Mouse (Mus musculus): ENCODE results near the gene Hist1h2bg. TPM values are rescaled to one million over a fixed set of nuclear protein-coding genes. Genes with fewer than 3 reads are reported as not detected.
A peak's percentile ranks its signal among the peaks of the same experiment; 100 is the strongest.

The Hist1h2bg gene
- polyA plus RNA-seq, 1 experiment from 2014 or later, result 0.36 TPM

- WGBS, result 54% methylated on average over 12 of the region's 12 CpGs
- Histone ChIP-seq H3K9me3 (replicated peaks; ENCODE audit: control insufficient read depth, low read length, poor library complexity, severe bottlenecking) (no peaks in the 10 kb centered on the region), H3K4me1 (ENCODE audit: control insufficient read depth, insufficient read depth, low read length) (peaks cover 13% of the 10 kb centered on the region), H3K27ac (ENCODE audit: low read length) (peak overlapping the region; percentile 89), H3K27me3 (ENCODE audit: control insufficient read depth, insufficient read depth, low read depth, low read length) (no peaks in the 10 kb centered on the region), H3K4me3 (ENCODE audit: low read depth, low read length) (peak overlapping the region; percentile 63), H3K36me3 (ENCODE audit: control insufficient read depth, insufficient read depth, low read length) (no peaks in the 10 kb centered on the region), H3K4me2 (ENCODE audit: low read length) (peak overlapping the region; percentile 99), H3K9ac (ENCODE audit: low read depth, low read length) (peak overlapping the region; percentile 70)
- no peak for ATAC-seq
These were observed 49.0 kb downstream of the Hist1h2bg start for GRCm38 (mm10) chr13:23620056-23620732.

DNA sequence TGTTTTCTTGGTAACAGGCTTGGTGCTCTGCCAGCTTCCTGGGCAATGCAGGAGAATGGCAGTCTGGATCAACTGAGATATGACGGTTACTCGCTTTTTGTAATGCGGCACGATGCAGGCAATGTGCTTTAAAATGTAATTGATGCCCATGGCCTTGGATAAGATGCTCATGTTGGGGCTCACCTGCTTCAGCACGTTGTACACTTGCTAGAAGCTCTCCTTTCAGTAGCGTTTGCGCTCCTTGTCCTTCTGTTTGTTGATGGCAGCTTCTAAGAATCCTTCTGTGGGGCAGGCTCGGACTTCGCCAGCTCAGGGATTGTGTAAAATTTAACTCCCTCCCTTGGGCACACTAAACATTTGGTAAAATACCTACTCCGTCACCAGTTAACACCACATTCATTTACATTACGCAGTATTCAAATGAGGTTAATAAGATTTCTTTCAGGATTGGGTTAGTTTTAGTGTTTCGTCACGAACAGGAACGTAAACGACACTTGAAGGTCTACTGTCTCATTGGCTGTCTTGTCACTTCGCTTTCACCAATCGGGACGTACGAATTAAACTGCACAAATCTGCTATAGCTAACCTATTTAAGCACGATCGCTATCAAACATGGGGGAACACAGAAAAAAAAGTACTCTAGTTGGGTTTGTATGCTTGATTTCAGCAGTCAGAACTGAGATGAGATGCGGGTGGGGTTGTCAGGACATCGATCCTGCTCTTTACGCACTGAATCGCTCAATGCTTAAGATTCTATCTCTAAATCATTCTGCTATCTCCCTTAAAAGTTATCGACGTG, 49.7 kb downstream of the Hist1h2bg start, which contains the start of gene Hist1h2be:
Gene Hist1h2be (minus strand): TSS at position 392 of the 799 bp plus-strand sequence.
- H3K4me3 ChIP-seq (ENCODE audit: low read depth, low read length), result peak within 1 kb of the TSS; percentile 63
- peak within 1 kb of the TSS; percentile 74 for H3K9ac ChIP-seq (ENCODE audit: low read depth, low read length)
- no peaks in the 10 kb centered on the region for H3K9me3 ChIP-seq (replicated peaks; ENCODE audit: control insufficient read depth, low read length, poor library complexity, severe bottlenecking)
- peaks cover 13% of the 10 kb centered on the region for H3K4me1 ChIP-seq (ENCODE audit: control insufficient read depth, insufficient read depth, low read length)
- H3K27ac ChIP-seq (ENCODE audit: low read length), result peak within 1 kb of the TSS; percentile 89
- H3K4me2 ChIP-seq (ENCODE audit: low read length), result peak within 1 kb of the TSS; percentile 99
- H3K27me3 ChIP-seq (ENCODE audit: control insufficient read depth, insufficient read depth, low read depth, low read length), result no peaks in the 10 kb centered on the region
- ATAC-seq, result peak; percentile 91
- H3K36me3 ChIP-seq (ENCODE audit: control insufficient read depth, insufficient read depth, low read length), result no peaks in the 10 kb centered on the region
- WGBS, result under 1% methylated on average over 27 of the region's 27 CpGs

Small RNAs within 50 kb of the gene (microRNA-seq; reads per million reads assigned to microRNA genes)
- gene Gm44297, result not detected
- not detected for gene Gm44359
- gene Gm44394, result not detected

Other genes with a start within 250 kb of the Hist1h2bg start
- gene Zfp322a, start 202.2 kb upstream of the Hist1h2bg start, polyA plus RNA-seq (2015; fragmentation: Nextera tagmentation; extraction: Ambion mirVana), result 55.5 and 57.4 TPM in 2 replicates
- gene Abt1, start 147.5 kb upstream of the Hist1h2bg start, polyA plus RNA-seq (2015; fragmentation: Nextera tagmentation; extraction: Ambion mirVana), result 9.1 and 11.0 TPM in 2 replicates
- 0.10 and 0.31 TPM in 2 replicates for gene Btn1a1, start 105.5 kb upstream of the Hist1h2bg start, polyA plus RNA-seq (2015; fragmentation: Nextera tagmentation; extraction: Ambion mirVana)
- 0.15 TPM in 1 of 2 replicates, not detected in the other for gene Btn2a2, start 82.5 kb upstream of the Hist1h2bg start, polyA plus RNA-seq (2015; fragmentation: Nextera tagmentation; extraction: Ambion mirVana)
- gene Hist1h4h, start 40.3 kb upstream of the Hist1h2bg start, polyA plus RNA-seq (2015; fragmentation: Nextera tagmentation; extraction: Ambion mirVana), result 1.5 and 3.0 TPM in 2 replicates
- gene Hist1h2af, start 37.5 kb upstream of the Hist1h2bg start, polyA plus RNA-seq (2015; fragmentation: Nextera tagmentation; extraction: Ambion mirVana), result not detected in 2 replicates
- gene Hist1h3g, start 36.0 kb upstream of the Hist1h2bg start, polyA plus RNA-seq (2015; fragmentation: Nextera tagmentation; extraction: Ambion mirVana), result not detected in 2 replicates
- 0.27 TPM in 1 of 2 replicates, not detected in the other for gene Hist1h2bh, start 28.0 kb upstream of the Hist1h2bg start, polyA plus RNA-seq (2015; fragmentation: Nextera tagmentation; extraction: Ambion mirVana)
- gene Hist1h3f, start 27.3 kb upstream of the Hist1h2bg start, polyA plus RNA-seq (2015; fragmentation: Nextera tagmentation; extraction: Ambion mirVana), result not detected in 2 replicates
- not detected in 2 replicates for gene Hist1h4f, start 19.7 kb upstream of the Hist1h2bg start, polyA plus RNA-seq (2015; fragmentation: Nextera tagmentation; extraction: Ambion mirVana)
- 0.07 TPM in 1 of 2 replicates, not detected in the other for gene Hist1h1d, start 18.1 kb upstream of the Hist1h2bg start, polyA plus RNA-seq (2015; fragmentation: Nextera tagmentation; extraction: Ambion mirVana)
- 1.0 and 1.4 TPM in 2 replicates for gene Hist1h3e, start 9.0 kb upstream of the Hist1h2bg start, polyA plus RNA-seq (2015; fragmentation: Nextera tagmentation; extraction: Ambion mirVana)
- 7.7 and 11.6 TPM in 2 replicates for gene Hist1h2ae, start 176 bp upstream of the Hist1h2bg start, polyA plus RNA-seq (2015; fragmentation: Nextera tagmentation; extraction: Ambion mirVana)
- not detected in 2 replicates for gene Hist1h2bf, start 2.8 kb downstream of the Hist1h2bg start, polyA plus RNA-seq (2015; fragmentation: Nextera tagmentation; extraction: Ambion mirVana)
- not detected in 2 replicates for gene Hist1h2ad, start 3.0 kb downstream of the Hist1h2bg start, polyA plus RNA-seq (2015; fragmentation: Nextera tagmentation; extraction: Ambion mirVana)
- gene Hist1h3d, start 4.4 kb downstream of the Hist1h2bg start, polyA plus RNA-seq (2015; fragmentation: Nextera tagmentation; extraction: Ambion mirVana), result 0.53 and 0.60 TPM in 2 replicates
- 21.8 and 27.6 TPM in 2 replicates for gene Hist1h4d, start 10.2 kb downstream of the Hist1h2bg start, polyA plus RNA-seq (2015; fragmentation: Nextera tagmentation; extraction: Ambion mirVana)
- 1.0 and 1.4 TPM in 2 replicates for gene Hist1h2be, start 49.7 kb downstream of the Hist1h2bg start, polyA plus RNA-seq (2015; fragmentation: Nextera tagmentation; extraction: Ambion mirVana)
- gene Hist1h1e, start 51.2 kb downstream of the Hist1h2bg start, polyA plus RNA-seq (2015; fragmentation: Nextera tagmentation; extraction: Ambion mirVana), result 3.3 and 4.4 TPM in 2 replicates
- 0.23 and 0.32 TPM in 2 replicates for gene Hist1h2ac, start 112.6 kb downstream of the Hist1h2bg start, polyA plus RNA-seq (2015; fragmentation: Nextera tagmentation; extraction: Ambion mirVana)
- gene Hist1h2bc, start 112.8 kb downstream of the Hist1h2bg start, polyA plus RNA-seq (2015; fragmentation: Nextera tagmentation; extraction: Ambion mirVana), result 14.9 and 17.1 TPM in 2 replicates
- gene Hist1h1t, start 124.4 kb downstream of the Hist1h2bg start, polyA plus RNA-seq (2015; fragmentation: Nextera tagmentation; extraction: Ambion mirVana), result not detected in 2 replicates
- gene Hist1h4c, start 127.1 kb downstream of the Hist1h2bg start, polyA plus RNA-seq (2015; fragmentation: Nextera tagmentation; extraction: Ambion mirVana), result 1.8 and 3.2 TPM in 2 replicates
- gene Hfe, start 139.5 kb downstream of the Hist1h2bg start, polyA plus RNA-seq (2015; fragmentation: Nextera tagmentation; extraction: Ambion mirVana), result 2.8 and 3.8 TPM in 2 replicates
- gene Hist1h1c, start 167.4 kb downstream of the Hist1h2bg start, polyA plus RNA-seq (2015; fragmentation: Nextera tagmentation; extraction: Ambion mirVana), result 7.1 and 8.7 TPM in 2 replicates
- gene Hist1h3c, start 174.2 kb downstream of the Hist1h2bg start, polyA plus RNA-seq (2015; fragmentation: Nextera tagmentation; extraction: Ambion mirVana), result 0.76 TPM in 1 of 2 replicates, not detected in the other
- gene Hist1h2bb, start 175.3 kb downstream of the Hist1h2bg start, polyA plus RNA-seq (2015; fragmentation: Nextera tagmentation; extraction: Ambion mirVana), result not detected in 2 replicates
- gene Hist1h2ab, start 179.7 kb downstream of the Hist1h2bg start, polyA plus RNA-seq (2015; fragmentation: Nextera tagmentation; extraction: Ambion mirVana), result 1.1 and 6.2 TPM in 2 replicates
- 0.89 and 1.1 TPM in 2 replicates for gene Hist1h3b, start 180.9 kb downstream of the Hist1h2bg start, polyA plus RNA-seq (2015; fragmentation: Nextera tagmentation; extraction: Ambion mirVana)
- 0.98 and 1.8 TPM in 2 replicates for gene Hist1h4b, start 185.6 kb downstream of the Hist1h2bg start, polyA plus RNA-seq (2015; fragmentation: Nextera tagmentation; extraction: Ambion mirVana)
- gene Hist1h4a, start 189.8 kb downstream of the Hist1h2bg start, polyA plus RNA-seq (2015; fragmentation: Nextera tagmentation; extraction: Ambion mirVana), result 0.47 and 0.72 TPM in 2 replicates
- 0.40 and 0.68 TPM in 2 replicates for gene Hist1h3a, start 191.0 kb downstream of the Hist1h2bg start, polyA plus RNA-seq (2015; fragmentation: Nextera tagmentation; extraction: Ambion mirVana)
- 0.30 TPM in 1 of 2 replicates, not detected in the other for gene Hist1h1a, start 192.3 kb downstream of the Hist1h2bg start, polyA plus RNA-seq (2015; fragmentation: Nextera tagmentation; extraction: Ambion mirVana)
- not detected in 2 replicates for gene Trim38, start 198.5 kb downstream of the Hist1h2bg start, polyA plus RNA-seq (2015; fragmentation: Nextera tagmentation; extraction: Ambion mirVana)
- not detected in 2 replicates for gene Slc17a2, start 235.6 kb downstream of the Hist1h2bg start, polyA plus RNA-seq (2015; fragmentation: Nextera tagmentation; extraction: Ambion mirVana)